Comparison of ENCODE assay signal across 15 mouse cellular contexts in genomic region chr2:173851054-173851453, GRCm38 (mm10).
"Had no signal": no experiment of that assay in that cellular context is flagged by ENCODE, and none has a peak within 500 bp of the region (broad histone marks: within the 10 kb centered on the region; RNA-seq: fewer than 3 reads in every experiment).

No protein-coding gene starts in this region.

- H3K36me3 ChIP-seq: limb, embryonic 13.5 days; liver, embryonic 15.5 days; midbrain, embryonic 10.5 days; neural tube, embryonic 13.5 days had no signal

- H3K4me3 ChIP-seq: left cerebral cortex, adult 2 months; limb, embryonic 13.5 days; liver, embryonic 15.5 days; midbrain, embryonic 10.5 days; neural tube, embryonic 13.5 days had no signal

- H3K27me3 ChIP-seq: limb, embryonic 13.5 days; liver, embryonic 15.5 days; neural tube, embryonic 13.5 days had no signal

- H3K4me2 ChIP-seq: limb, embryonic 13.5 days; liver, embryonic 15.5 days; lung, embryonic 14.5 days; neural tube, embryonic 13.5 days had no signal

- H3K9ac ChIP-seq: limb, embryonic 13.5 days; liver, embryonic 15.5 days; lung, embryonic 14.5 days; neural tube, embryonic 13.5 days had no signal

- H3K27ac ChIP-seq: left cerebral cortex, adult 2 months; limb, embryonic 13.5 days; liver, embryonic 15.5 days; midbrain, embryonic 10.5 days; neural tube, embryonic 13.5 days; stomach, postnatal 0 days had no signal

- DNase-seq: lung, embryonic 14.5 days; lung, postnatal 10 days; lung, postnatal 4 days; midbrain, embryonic 14.5 days; right cerebral cortex, postnatal 14 days; thymus, postnatal 4 days had no signal

- H3K9me3 ChIP-seq: limb, embryonic 13.5 days; liver, embryonic 15.5 days; midbrain, embryonic 10.5 days; neural tube, embryonic 13.5 days had no signal

- ATAC-seq: hindbrain, embryonic 16.5 days; inflammation-experienced regulatory T-cells, adult 6 months; intestine, postnatal 0 days had no signal

- H3K4me1 ChIP-seq: liver, embryonic 15.5 days had no signal
